Mouse (Mus musculus) heart, postnatal 0 days (tissue): ENCODE results near the gene Pdzrn3.
A peak's percentile ranks its signal among the peaks of the same experiment; 100 is the strongest.

ENCODE experiments used
- CTCF ChIP-seq: IDR thresholded peaks from 2 replicates; pipeline ENCODE4 v1.5.1; 2016; ENCODE audit warnings: antibody characterized with exemption, control low read depth, low read depth
- EP300 ChIP-seq: IDR thresholded peaks from 2 replicates; pipeline ENCODE4 v1.6.1; 2016; ENCODE audit warnings: antibody characterized with exemption, low read depth

- TF ChIP-seq EP300 (no peak), CTCF (peak; percentile 23)
Observed at GRCm38 (mm10) chr6:101220307-101220706, 157.4 kb downstream of the Pdzrn3 start.
